Mouse (Mus musculus) adrenal gland, postnatal 14 days (tissue): ENCODE measurements around the gene Irf4. TPM values are rescaled to one million over a fixed set of nuclear protein-coding genes. Genes with fewer than 3 reads are reported as not detected.

Experiments
- DNase-seq: peaks from one replicate; pipeline ENCODE4 v3.0.0; 2021; ENCODE audit warnings: mixed read lengths
- total RNA-seq: library from RNA; stranded (reverse); gene quantifications from 2 replicates; pipeline ENCODE4 v1.2.3, GENCODE M21; 2021

Gene Irf4
- total RNA-seq, 1 experiment from 2014 or later = 7.9 TPM

DNA sequence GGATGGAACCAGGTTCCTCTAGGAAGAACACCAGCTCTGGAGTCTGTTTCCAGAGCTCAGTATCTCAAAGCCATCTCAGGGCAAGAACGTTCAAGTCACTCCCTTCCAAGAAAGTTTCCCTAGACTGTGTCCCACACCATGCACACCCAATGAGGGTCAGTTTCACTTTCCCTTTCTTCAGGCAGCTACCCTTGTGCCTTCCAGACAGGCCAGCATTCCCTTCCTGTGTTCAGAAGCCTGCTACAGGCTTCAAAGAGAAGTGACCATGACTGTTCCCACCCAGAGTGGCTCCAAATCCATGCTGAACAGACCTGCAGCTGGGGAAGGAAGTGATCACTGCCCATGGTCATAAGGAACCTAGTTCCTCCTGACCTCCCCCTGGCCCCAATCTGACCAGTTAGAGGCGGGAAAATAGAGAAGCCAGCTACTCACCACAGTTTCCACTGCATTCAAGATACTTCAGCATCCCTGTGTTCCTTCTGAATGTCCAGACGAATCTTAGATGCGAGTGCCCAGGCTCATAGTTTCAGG, 10.7 kb upstream of the Irf4 start:
- no peak for DNase-seq

GRCm38 (mm10) chr13:30741172-30741571, 7.9 kb upstream of the Irf4 start:
- no peak for DNase-seq

- DNase-seq = no peak
These were observed 6.5 kb upstream of the Irf4 start for GRCm38 (mm10) chr13:30742411-30742970.

- DNase-seq = no peak
These were observed 3.9 kb upstream of the Irf4 start for GRCm38 (mm10) chr13:30745121-30745520.

- no peak for DNase-seq
These were observed 2.0 kb upstream of the Irf4 start for GRCm38 (mm10) chr13:30747068-30747467.

- DNase-seq = no peak
These were observed 1.5 kb upstream of the Irf4 start for GRCm38 (mm10) chr13:30747504-30747903.

GRCm38 (mm10) chr13:30748321-30748720, 705 bp upstream of the Irf4 start:
- DNase-seq = no peak

- peak; percentile 35 for DNase-seq
These were observed 623 bp downstream of the Irf4 start for GRCm38 (mm10) chr13:30749557-30750141.

- no peak for DNase-seq
These were observed 1.7 kb downstream of the Irf4 start for GRCm38 (mm10) chr13:30750461-30751303.

GRCm38 (mm10) chr13:30751304-30751580, 2.2 kb downstream of the Irf4 start:
- no peak for DNase-seq

DNA sequence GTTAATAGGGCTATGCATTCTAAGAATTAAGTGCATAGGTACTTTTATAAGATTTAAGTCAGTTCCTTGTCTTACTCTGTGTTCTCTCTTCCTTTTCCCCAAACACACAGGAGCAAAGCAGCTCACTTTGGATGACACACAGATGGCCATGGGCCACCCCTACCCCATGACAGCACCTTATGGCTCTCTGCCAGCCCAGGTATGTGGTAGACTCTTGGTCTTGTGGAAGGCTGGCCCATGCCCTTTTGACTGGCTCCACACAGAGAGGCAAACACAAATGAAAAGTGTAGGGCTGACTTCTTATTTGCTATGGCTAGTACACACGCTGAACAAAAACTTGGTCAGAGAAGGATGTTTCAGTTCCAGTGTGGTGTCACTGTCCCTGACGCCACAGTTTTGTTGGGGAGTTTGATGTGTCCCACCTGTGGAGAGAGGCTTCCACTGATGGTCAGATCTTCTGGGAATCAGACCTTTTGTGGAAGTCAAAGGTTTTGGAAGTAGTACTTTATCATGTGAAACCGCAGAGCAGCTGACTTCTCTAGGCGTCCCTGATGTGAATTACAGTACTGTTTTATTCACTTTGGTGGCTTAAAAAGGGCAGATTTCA, 3.7 kb downstream of the Irf4 start:
- no peak for DNase-seq

DNA sequence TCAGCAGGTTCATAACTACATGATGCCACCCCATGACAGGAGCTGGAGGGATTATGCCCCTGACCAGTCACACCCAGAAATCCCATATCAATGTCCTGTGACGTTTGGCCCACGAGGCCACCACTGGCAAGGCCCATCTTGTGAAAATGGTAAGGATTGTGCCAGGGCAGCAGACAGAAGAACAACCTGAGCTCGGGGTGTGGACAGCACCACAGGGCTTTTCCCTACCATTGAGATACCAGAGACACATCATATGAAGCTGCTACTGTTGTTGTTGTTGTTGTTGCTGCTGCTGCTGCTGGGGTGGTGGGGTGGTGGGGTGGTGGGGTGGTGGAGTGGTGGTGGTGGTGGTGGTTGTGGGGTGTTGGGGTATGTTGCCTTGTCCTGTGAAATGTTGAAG, 4.4 kb downstream of the Irf4 start:
- no peak for DNase-seq

GRCm38 (mm10) chr13:30754066-30754465, 5.0 kb downstream of the Irf4 start:
- DNase-seq = no peak

GRCm38 (mm10) chr13:30754825-30755476, 5.9 kb downstream of the Irf4 start:
- no peak for DNase-seq

- DNase-seq = no peak
These were observed 6.6 kb downstream of the Irf4 start for GRCm38 (mm10) chr13:30755577-30755976.

DNA sequence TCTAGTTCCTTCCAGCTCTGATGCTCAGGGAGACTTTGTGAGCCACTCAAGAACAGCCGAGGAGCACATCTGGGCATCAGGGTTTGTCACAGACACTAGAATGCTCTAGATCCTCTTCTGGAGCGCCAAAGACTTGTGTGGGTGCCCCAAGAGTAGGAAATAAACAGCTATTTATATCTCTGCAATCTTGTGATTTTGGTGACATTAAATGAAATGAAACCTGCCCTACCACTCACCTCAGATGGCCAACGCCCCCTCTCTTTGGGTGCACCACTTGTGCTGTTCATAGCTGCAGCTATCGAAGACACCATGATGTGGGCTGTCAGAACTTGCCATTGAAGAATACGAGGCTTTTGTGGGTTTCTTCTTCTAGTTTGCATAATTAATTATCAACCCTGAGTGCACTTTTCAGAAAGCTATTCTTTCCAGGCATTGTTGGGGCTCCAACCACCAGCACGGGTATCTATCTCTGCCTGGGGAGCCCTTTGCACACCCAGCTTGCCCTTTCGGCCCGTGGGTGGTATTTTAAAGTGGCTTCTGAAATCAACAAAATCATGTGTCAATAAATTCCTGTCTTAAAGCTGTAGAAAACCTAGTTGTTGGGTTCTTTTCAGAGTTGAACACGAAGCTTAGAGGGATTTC, 7.1 kb downstream of the Irf4 start:
- no peak for DNase-seq

DNA sequence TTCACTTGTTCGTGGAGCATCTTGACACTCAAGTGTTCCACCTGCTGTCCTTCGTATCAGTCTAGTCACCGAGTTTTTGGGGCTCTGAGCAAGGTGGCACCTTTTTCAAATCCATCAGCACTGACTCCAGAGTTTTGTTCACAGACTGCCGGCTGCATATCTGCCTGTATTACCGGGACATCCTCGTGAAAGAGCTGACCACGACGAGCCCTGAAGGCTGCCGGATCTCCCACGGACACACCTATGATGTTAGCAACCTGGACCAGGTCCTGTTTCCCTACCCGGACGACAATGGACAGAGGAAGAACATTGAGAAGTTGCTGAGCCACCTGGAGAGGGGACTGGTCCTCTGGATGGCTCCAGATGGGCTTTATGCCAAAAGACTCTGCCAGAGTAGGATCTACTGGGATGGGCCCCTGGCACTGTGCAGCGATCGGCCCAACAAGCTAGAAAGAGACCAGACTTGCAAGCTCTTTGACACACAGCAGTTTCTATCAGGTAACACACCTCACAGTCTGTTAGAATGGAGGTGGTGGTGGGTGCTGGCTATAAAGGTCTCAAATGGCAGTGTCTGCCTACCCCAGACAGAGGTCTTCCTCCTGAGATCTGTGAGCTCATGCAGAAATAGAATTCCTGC, 8.4 kb downstream of the Irf4 start:
- no peak for DNase-seq

GRCm38 (mm10) chr13:30758789-30759381, 9.9 kb downstream of the Irf4 start:
- DNase-seq = no peak

DNA sequence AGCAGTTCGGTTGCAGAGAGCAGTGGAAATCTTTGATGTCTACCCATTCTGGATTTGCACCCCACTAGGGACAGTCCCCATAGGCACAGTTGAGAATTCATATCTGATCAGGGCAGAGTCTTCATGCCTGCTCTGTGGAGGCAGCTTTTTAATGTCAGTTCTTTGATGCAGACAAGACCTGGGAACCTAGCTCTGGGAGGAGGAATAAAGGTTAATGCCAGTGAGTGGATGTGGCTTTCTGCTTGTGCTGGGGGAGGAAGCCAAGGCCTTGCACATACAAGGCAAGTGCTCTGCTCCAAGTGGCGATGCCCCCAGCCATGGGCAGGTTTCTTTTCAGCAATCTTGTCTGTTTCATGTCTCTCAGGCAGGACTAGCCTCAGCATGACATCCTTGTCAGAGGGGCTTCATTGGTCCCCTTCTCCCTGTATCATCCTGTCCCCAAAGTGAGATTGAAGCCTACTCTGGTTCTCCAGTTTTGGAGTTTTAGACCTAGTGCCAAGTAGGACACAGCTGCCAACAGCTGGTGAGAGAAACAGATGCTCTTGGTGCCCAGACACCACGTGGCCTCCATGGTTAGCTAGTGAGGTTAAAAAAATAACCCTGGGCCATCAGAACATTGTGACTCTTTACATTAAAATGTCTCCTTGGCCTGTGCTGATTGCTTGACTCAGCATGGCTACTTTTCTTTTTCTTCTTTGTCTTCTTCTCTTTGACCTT, 11.5 kb downstream of the Irf4 start:
- no peak for DNase-seq

DNA sequence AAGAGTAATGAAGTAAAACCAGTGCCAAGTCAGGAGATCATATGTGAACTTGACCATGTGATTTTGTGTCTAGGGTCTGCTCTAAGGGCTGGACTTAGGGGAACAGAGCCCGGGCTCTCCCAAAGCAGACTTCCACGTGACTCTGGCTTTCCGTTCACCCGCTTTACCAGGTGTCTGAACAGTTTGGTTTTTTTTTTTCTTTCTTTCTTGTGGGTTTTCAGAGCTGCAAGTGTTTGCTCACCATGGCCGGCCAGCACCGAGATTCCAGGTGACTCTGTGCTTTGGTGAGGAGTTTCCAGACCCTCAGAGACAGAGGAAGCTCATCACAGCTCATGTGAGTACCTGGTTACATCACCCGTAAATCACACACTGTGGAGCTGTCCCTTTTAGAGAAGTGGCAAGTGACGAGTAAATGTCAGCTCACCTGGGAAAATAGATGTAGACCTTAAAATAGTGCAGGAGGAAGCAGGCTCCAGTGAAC, 12.2 kb downstream of the Irf4 start:
- DNase-seq = no peak
